Mouse (Mus musculus) A20 (cell line): Measurements from ENCODE around the gene Pes1.
"Not testable (repeated sequence)": the region's sequence is repeated elsewhere in the genome, so short reads cannot be mapped to it uniquely, and the experiment has no call there.

Experiments used
- DNase-seq: peaks from one replicate; pipeline ENCODE4 v3.0.0-alpha.2; 2011; ENCODE audit warnings: low read depth, low spot score

Gene Pes1

DNA sequence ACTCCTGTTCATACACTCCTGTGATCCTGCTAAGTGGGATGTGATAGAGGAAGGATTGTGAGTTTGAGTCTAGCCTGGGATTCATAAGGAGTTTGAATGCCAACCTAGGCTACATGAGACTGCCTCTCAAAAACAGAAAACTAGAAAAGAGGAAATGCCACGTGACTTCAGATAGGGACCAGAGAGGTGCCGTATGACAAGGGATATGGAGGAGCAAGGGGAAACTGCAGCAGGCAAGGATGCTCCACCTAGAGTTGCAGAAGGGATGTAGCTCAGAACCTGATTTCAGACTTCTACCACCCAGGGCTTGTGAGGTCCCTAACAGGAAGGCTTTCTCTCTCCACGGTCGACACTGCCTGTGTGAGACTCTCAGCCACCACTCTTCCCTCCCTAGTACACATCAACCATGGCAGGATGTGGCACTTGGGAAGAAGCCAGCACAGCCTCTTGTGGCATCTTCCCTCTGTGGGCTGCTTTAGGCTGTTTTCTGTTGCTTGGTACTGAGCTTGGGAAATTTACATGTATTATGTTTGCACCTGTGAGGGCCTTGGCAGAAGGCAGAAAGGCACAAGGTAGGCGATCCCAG is 41.5 kb downstream of the Pes1 start:
- DNase-seq: no peak

DNA sequence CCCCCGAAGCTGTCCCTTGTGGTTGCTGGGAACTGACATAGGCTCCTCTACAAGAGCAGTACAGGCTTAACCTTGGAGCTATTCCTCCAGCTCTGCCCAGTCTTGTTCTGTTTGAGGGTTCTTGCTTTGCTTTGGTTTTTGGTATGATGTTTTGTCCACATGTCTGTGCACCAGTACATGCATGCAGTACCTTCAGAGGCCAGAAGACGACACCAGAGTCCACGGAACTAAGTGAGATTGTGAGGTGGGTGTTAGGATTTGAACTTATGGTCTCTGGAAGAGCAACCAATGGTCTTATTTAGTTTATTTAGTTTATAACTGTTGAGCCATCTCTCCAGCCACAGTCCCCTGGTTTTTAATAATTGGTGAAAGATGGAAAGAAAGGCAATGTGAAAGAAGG is 42.7 kb downstream of the Pes1 start:
- peak; percentile 24 for DNase-seq

DNA sequence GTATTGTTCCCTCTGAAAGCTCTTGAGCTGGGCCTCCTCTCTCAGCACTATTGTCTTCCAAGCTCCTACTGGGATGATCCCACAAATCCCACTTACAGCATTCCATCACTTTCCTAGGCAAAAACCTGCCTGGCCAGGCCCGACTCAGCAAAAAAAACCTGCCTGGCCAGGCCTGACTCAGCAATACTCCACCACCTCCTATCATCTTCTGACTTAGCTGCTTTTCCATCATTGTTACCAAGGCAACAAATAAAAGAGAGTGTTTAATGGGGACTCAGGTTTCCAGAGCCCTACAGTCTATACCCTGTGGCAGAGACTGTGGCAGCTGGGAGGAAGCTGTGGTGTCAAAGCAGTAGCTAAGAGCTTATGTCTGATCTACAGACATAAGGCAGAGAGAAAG is 48.8 kb downstream of the Pes1 start:
- DNase-seq: no peak

DNA sequence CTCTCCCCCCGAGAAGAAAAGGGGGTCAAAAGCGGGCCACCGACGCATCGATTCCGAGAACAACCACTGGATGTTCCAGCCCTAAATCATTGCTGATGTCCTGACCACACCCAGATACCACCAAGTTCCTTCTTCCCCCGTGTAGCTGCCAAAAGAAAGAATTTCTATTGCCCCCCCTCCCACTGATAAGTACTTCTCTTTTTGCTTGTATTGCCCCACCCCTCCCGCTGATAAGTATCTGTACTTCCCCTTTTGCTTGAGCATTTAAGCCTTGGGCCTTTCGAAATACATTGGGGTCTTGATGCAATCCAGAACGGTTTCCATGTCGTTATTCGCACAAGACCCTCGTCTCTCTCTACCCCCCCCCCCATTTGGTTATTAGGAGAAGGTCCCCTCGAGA is 52.0 kb downstream of the Pes1 start:
- not testable (repeated sequence) for DNase-seq

GRCm38 (mm10) chr11:4022111-4022510 is 58.3 kb downstream of the Pes1 start:
- DNase-seq: not testable (repeated sequence)

DNA sequence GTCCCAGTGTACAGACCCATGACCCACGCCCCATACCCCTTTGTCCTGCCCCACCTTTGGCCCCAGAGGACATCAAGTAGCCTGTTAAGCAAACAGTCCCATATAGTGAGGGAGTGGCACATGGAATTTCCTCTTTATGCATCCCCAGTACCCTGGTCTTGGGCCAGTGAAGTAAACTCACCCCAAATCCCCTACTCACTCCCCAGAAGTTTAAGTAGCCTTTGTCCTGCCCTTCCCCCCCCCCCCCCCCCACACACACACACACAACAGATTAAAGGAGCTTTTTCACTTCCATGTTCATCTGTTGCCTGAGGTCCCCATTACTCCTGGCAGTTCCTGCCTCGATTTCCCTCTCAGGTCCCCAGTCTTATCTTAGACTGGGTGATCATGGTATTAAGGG is 59.5 kb downstream of the Pes1 start:
- DNase-seq: no peak

DNA sequence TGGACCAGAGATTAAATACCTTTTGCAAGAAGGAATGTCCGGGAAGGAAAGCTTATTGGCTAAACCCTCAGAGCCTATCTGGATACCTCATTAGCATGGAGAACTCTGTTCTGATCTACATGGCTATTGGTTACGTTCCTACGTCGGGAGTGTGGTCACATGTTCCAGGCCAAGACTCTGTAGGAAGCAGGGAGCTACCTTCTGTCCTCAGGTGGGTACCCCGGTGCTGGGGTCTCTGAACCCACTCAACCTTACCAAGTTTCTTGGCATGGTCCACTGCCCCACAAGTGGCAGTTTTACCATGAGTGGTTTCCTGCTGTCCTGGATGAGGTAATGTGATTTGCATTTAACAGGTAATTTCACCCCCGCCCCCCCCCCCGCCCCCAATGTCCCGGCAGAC is 63.3 kb downstream of the Pes1 start:
- no peak for DNase-seq

DNA sequence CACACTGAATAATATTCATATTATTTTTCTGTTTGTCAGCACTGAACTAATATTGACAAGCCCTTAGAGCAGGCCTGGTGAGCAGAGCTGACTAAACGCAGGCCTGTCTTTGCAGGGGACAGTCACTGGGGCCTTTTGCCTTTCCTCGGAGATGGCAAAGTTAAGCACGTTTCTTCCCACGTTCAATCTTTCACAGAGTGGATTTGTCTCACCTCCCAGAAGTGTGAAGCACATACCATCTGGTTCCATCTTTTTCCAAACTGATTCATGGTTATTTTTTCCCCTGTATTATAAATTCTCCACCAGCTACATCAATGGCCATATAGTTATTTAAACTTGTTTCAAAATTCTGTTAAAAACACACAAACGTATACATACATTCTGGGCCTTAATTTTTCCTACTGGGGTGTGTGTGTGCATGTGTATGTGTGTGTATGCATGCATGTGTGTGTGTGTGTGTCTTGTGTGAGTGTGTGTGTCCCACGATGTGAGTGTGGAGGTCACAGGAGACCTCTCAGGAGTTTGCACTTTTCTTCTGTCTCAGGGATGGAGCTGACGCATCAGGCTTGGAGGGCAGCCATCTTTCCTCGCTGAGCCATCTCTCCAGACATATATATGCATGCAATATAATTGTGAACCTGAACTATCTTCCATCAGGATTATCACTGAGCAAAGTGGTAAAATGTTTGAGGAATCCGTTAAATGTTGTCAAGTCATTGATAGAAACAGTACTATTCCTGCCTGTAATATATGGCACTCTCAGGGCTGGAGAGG is 64.0 kb downstream of the Pes1 start:
- DNase-seq: no peak

DNA sequence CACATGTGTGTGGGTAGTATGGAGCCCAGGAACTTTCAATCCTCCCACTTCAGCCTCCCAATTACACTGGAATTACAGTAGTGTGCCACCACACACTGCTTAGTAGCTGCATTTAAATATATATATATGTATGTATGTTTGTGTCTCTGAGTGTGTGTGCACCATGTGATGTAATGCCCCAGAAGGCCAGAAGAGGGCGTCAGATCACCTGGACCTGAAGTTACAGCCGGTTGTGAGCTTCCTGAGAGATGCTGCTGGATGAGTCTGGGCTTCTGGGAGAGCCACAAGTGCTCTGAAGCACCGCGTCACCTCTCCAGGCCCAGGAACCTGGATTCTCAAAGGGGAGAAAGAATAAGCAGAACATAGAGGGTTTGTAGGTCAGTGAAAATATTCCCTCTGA is 65.6 kb downstream of the Pes1 start:
- no peak for DNase-seq
